Mouse (Mus musculus): ENCODE results near the gene Col27a1. TPM values are rescaled to one million over a fixed set of nuclear protein-coding genes. Genes with fewer than 3 reads are reported as not detected.
A peak's percentile ranks its signal among the peaks of the same experiment; 100 is the strongest.

The Col27a1 gene
- polyA plus RNA-seq, 1 experiment from 2014 or later = 20.5 TPM

DNA sequence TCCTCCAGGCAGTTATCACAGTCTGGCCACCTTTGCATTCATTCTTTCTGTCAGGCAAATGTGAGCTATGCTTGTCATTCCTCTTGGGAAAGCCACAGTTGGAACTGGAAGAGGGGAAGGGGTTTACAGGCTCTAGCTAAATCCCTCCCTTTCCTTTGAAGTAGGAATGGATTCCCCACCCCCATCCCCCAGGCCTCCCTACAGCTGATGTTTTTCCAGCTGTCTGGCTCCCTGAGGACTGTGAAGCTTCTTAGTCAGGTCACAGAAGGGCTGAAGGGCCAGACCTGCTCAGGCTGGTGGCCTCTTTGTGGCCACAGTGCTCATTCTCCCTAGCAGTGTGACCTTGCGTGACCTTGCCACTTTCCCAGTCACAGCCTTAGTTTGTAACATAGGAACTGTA lies 49.1 kb downstream of the Col27a1 start:
- Histone ChIP-seq H3K27ac (no peak overlapping the region), H3K36me3 (peaks cover 80% of the 10 kb centered on the region)
- WGBS = 65% methylated on average over 1 of the region's 1 CpGs

DNA sequence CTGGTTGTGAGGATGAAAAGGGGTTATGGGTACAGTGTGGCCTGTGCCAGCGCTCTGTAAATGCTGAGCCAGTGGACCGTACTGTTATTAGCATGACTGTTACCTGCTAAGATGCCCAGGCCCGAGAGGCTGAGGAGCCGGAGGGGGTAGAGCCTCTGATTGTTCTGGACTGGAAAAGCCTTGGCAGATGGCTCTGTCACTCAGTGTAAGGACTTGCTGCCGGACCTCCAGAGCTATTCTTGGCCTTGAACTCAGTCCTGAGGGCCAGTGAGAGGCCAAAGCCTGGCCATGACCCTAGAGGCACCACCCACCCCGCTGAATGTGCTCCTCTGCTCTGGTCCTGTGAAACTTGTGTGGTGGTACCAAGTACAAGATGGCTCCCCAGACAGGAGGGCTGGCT lies 52.5 kb downstream of the Col27a1 start:
- no peaks in the 10 kb centered on the region for H3K9me3 ChIP-seq
- peaks cover 16% of the 10 kb centered on the region for H3K4me1 ChIP-seq (replicated peaks)
- no peak overlapping the region for H3K4me3 ChIP-seq (replicated peaks)
- no peak overlapping the region for H3K4me2 ChIP-seq
- no peak for ATAC-seq (ENCODE audit: insufficient number of reproducible peaks, insufficient read depth, low FRiP score, low TSS enrichment, low read depth)
- H3K9ac ChIP-seq (replicated peaks) = no peak overlapping the region
- no peak overlapping the region for H3K27ac ChIP-seq
- 91% methylated on average over 6 of the region's 6 CpGs for WGBS
- H3K27me3 ChIP-seq = no peaks in the 10 kb centered on the region
- peaks cover 82% of the 10 kb centered on the region for H3K36me3 ChIP-seq

More for the DNA sequence above, 49.1 kb downstream of the Col27a1 start:
- no peaks in the 10 kb centered on the region for H3K27me3 ChIP-seq
- peaks cover 16% of the 10 kb centered on the region for H3K4me1 ChIP-seq (replicated peaks)
- ATAC-seq (ENCODE audit: insufficient number of reproducible peaks, insufficient read depth, low FRiP score, low TSS enrichment, low read depth) = 0 out of 2 replicates have a peak, but pooled peaks have one; percentile 23
- H3K4me3 ChIP-seq (replicated peaks) = no peak overlapping the region
- no peaks in the 10 kb centered on the region for H3K9me3 ChIP-seq
- H3K4me2 ChIP-seq = no peak overlapping the region
- H3K9ac ChIP-seq (replicated peaks) = no peak overlapping the region

DNA sequence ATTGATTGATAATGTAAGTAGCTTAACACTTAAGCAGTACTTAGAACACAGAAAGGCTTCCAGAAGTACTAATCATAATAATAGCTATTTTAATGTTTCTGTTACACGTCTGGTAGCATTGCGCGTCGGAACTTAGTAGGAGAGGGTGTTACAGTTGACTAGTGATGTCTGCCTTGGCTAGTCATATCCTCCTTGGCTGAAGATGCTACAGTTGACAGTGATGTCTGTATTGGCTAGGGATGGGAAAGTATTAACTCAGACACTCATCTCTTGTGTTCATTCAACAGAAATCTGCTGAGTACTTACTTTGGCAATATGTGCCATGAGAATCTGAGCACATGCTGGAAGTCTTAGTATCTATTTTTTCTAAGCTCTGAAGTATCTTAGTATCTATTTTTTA lies 53.3 kb downstream of the Col27a1 start:
- ATAC-seq (ENCODE audit: insufficient number of reproducible peaks, insufficient read depth, low FRiP score, low TSS enrichment, low read depth) = no peak
- H3K4me1 ChIP-seq (replicated peaks) = peaks cover 12% of the 10 kb centered on the region
- 95% methylated on average over 4 of the region's 4 CpGs for WGBS
- no peak overlapping the region for H3K4me3 ChIP-seq (replicated peaks)
- H3K9me3 ChIP-seq = no peaks in the 10 kb centered on the region
- H3K36me3 ChIP-seq = peaks cover 85% of the 10 kb centered on the region
- no peaks in the 10 kb centered on the region for H3K27me3 ChIP-seq
- no peak overlapping the region for H3K4me2 ChIP-seq
- no peak overlapping the region for H3K9ac ChIP-seq (replicated peaks)
- no peak overlapping the region for H3K27ac ChIP-seq

DNA sequence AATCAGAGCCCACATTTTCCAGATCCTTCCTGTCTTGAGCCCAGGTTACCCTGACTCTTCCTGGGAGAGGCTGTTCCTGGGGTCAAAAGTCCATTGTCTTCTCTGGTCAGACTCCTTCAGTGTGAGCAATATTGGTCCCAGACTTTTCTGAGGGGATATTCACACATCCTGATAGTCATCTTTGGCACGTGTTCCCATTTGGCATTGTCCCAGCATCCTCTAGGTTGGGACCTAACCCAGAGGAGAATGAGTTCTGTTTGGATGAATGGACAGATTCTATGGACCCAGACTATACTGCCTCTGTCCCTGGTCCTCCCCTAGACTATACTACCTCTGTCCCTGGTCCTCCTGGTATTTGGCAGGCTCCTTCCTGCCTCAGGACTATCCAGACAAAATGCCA lies 53.8 kb downstream of the Col27a1 start:
- no peaks in the 10 kb centered on the region for H3K27me3 ChIP-seq
- no peak overlapping the region for H3K27ac ChIP-seq
- WGBS = 81% methylated on average over 1 of the region's 1 CpGs
- H3K4me2 ChIP-seq = no peak overlapping the region
- H3K9ac ChIP-seq (replicated peaks) = no peak overlapping the region
- peaks cover 8% of the 10 kb centered on the region for H3K4me1 ChIP-seq (replicated peaks)
- peaks cover 89% of the 10 kb centered on the region for H3K36me3 ChIP-seq
- no peaks in the 10 kb centered on the region for H3K9me3 ChIP-seq
- H3K4me3 ChIP-seq (replicated peaks) = no peak overlapping the region
- ATAC-seq (ENCODE audit: insufficient number of reproducible peaks, insufficient read depth, low FRiP score, low TSS enrichment, low read depth) = no peak

DNA sequence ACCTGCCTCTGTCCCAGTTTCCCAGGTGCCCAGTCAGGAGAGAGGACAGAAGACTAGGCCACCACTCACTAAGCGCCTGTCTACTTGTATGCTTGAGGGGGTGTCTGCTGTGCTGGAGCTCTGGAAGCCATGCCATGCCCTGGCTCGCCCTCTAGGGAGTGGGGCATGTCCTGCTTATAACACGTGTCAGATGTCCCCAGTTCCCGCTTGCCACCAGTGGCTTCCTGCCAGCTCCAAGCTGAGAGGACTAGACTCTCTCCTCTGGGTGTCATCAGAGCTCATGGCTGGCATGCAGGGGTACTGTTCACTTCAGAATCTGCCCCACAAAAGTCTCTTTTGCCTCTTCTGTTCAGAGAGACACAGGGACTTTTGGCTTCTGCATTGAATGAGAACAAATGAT lies 55.0 kb downstream of the Col27a1 start:
- no peaks in the 10 kb centered on the region for H3K4me1 ChIP-seq (replicated peaks)
- 73% methylated on average over 4 of the region's 4 CpGs for WGBS

DNA sequence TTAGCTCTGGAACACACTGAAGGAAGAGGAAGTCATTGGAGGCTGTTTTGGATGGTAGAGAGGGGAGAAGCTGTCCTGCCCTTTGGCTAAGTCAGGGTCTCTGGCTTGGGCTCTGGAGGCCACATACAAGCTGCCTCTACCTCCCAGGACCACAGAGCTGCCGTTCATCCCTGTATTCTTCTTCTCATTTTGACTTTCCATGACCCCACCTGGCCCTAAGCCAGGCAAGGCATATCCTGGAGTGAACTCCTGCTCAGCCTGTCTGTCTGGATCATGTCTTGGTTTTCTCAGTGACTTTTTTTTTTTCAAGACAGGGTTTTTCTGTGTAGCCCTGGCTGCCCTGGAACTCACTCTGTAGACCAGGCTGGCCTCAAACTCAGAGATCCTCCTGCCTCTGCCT lies 60.7 kb downstream of the Col27a1 start:
- Histone ChIP-seq H3K4me2 (no peak overlapping the region), H3K4me3 (replicated peaks) (no peak overlapping the region), H3K9ac (replicated peaks) (no peak overlapping the region), H3K36me3 (peaks cover 87% of the 10 kb centered on the region), H3K27me3 (no peaks in the 10 kb centered on the region), H3K9me3 (no peaks in the 10 kb centered on the region), H3K4me1 (replicated peaks) (no peaks in the 10 kb centered on the region), H3K27ac (no peak overlapping the region)
- WGBS = 69% methylated on average over 1 of the region's 1 CpGs
- ATAC-seq (ENCODE audit: insufficient number of reproducible peaks, insufficient read depth, low FRiP score, low TSS enrichment, low read depth) = no peak

More for the DNA sequence above, 55.0 kb downstream of the Col27a1 start:
- no peaks in the 10 kb centered on the region for H3K27me3 ChIP-seq
- no peak overlapping the region for H3K4me3 ChIP-seq (replicated peaks)
- no peak for ATAC-seq (ENCODE audit: insufficient number of reproducible peaks, insufficient read depth, low FRiP score, low TSS enrichment, low read depth)
- H3K27ac ChIP-seq = no peak overlapping the region
- H3K9ac ChIP-seq (replicated peaks) = no peak overlapping the region
- H3K9me3 ChIP-seq = no peaks in the 10 kb centered on the region
- H3K4me2 ChIP-seq = no peak overlapping the region
- H3K36me3 ChIP-seq = peaks cover 98% of the 10 kb centered on the region

DNA sequence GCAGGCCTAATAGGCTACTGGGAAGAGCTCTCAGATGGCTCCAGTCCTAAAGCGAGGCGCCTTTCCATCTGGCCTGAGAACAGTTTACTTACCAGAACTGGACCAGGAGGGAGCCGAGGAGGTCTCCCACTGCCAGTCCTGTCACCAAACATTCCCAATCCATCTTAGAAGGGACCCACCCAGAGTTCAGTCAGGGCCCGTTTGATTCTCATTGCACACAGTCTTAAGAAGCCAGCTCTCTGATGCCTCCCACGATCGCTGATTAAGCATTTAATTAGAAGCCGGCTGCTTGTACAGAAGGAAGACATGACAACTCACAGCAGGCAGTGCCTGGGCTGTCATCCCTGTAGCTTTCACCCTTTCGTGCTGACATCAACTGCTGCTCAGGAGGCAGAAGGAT lies 61.4 kb downstream of the Col27a1 start:
- no peaks in the 10 kb centered on the region for H3K9me3 ChIP-seq
- H3K4me2 ChIP-seq = no peak overlapping the region
- no peaks in the 10 kb centered on the region for H3K27me3 ChIP-seq
- H3K4me3 ChIP-seq (replicated peaks) = no peak overlapping the region
- H3K9ac ChIP-seq (replicated peaks) = no peak overlapping the region
- H3K4me1 ChIP-seq (replicated peaks) = no peaks in the 10 kb centered on the region
- H3K27ac ChIP-seq = no peak overlapping the region
- ATAC-seq (ENCODE audit: insufficient number of reproducible peaks, insufficient read depth, low FRiP score, low TSS enrichment, low read depth) = no peak
- 64% methylated on average over 8 of the region's 8 CpGs for WGBS
- peaks cover 82% of the 10 kb centered on the region for H3K36me3 ChIP-seq

DNA sequence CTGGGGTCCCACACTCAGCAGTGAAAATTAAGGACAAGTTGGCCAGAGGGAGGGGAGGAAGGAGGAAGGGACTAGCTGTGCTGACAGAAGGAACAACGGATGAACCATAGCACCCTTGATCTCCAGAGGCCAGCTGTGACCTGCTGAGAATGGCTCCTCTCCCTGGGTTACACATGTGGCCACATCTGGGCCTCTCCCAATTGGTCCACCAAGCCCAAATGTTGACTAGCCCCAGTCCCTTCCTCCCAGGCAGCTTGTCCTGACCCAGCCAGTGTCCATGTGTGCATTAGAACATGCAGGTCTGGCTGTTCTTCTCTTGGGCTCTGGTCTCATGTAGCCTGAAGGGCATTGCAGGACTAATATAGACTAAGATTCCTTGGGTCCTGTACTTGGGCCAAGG lies 62.8 kb downstream of the Col27a1 start:
- H3K9me3 ChIP-seq = no peaks in the 10 kb centered on the region
- peaks cover 82% of the 10 kb centered on the region for H3K36me3 ChIP-seq
- no peak overlapping the region for H3K9ac ChIP-seq (replicated peaks)
- H3K4me1 ChIP-seq (replicated peaks) = no peaks in the 10 kb centered on the region
- H3K27ac ChIP-seq = no peak overlapping the region
- no peak for ATAC-seq (ENCODE audit: insufficient number of reproducible peaks, insufficient read depth, low FRiP score, low TSS enrichment, low read depth)
- no peak overlapping the region for H3K4me3 ChIP-seq (replicated peaks)
- H3K27me3 ChIP-seq = no peaks in the 10 kb centered on the region
- no peak overlapping the region for H3K4me2 ChIP-seq
- 59% methylated on average over 1 of the region's 1 CpGs for WGBS

DNA sequence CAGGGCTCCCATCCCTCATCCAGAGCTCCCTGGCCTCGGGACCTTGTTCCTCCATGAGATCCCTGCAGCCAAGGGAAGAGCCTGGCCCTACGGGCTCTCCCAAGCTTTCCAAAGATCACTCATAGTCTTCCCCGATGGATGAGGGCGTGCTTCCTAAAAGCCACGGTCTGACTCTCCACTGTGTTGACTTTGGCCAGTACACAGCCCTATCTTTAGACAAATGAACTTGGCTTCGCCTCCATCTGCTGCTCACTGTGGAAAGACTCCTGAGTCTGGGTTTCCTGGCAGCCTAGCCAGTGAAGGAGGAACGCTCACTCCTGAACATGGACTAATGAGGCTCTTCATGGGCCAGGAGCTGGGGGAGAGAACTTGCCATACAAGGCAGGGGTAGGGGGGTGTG lies 65.0 kb downstream of the Col27a1 start:
- Histone ChIP-seq H3K27ac (no peak overlapping the region), H3K4me1 (replicated peaks) (no peaks in the 10 kb centered on the region), H3K4me3 (replicated peaks) (no peak overlapping the region), H3K4me2 (no peak overlapping the region), H3K9ac (replicated peaks) (no peak overlapping the region), H3K9me3 (no peaks in the 10 kb centered on the region), H3K36me3 (peaks cover 83% of the 10 kb centered on the region), H3K27me3 (no peaks in the 10 kb centered on the region)
- 90% methylated on average over 7 of the region's 7 CpGs for WGBS
- ATAC-seq (ENCODE audit: insufficient number of reproducible peaks, insufficient read depth, low FRiP score, low TSS enrichment, low read depth) = no peak

DNA sequence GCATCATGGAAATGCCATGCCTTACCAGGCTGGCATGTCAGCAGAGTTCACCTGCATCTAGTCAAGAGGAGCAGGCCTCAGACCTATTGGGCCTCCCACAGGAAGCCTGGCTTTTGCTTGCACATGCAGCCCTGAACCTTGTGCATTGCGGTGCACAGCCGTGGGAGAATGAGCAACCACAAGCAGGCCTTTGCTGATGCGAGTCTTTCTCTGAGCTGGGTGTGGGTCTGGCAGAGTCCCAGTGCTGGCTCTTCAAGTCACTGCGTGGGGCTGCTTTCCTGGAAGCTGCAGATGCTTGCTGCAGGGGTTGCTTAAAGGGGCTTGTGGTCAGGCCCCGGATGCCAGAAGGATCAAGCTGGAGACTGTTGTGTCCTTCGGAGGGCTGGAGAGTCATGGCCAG lies 67.9 kb downstream of the Col27a1 start:
- peaks cover 85% of the 10 kb centered on the region for H3K36me3 ChIP-seq
- no peak overlapping the region for H3K27ac ChIP-seq
- H3K9ac ChIP-seq (replicated peaks) = no peak overlapping the region; the same call in 1 of the 2 replicates
- no peak overlapping the region for H3K4me2 ChIP-seq
- no peaks in the 10 kb centered on the region for H3K27me3 ChIP-seq
- no peaks in the 10 kb centered on the region for H3K4me1 ChIP-seq (replicated peaks)
- no peaks in the 10 kb centered on the region for H3K9me3 ChIP-seq
- no peak for ATAC-seq (ENCODE audit: insufficient number of reproducible peaks, insufficient read depth, low FRiP score, low TSS enrichment, low read depth)
- WGBS = 89% methylated on average over 6 of the region's 6 CpGs
- H3K4me3 ChIP-seq (replicated peaks) = no peak overlapping the region

DNA sequence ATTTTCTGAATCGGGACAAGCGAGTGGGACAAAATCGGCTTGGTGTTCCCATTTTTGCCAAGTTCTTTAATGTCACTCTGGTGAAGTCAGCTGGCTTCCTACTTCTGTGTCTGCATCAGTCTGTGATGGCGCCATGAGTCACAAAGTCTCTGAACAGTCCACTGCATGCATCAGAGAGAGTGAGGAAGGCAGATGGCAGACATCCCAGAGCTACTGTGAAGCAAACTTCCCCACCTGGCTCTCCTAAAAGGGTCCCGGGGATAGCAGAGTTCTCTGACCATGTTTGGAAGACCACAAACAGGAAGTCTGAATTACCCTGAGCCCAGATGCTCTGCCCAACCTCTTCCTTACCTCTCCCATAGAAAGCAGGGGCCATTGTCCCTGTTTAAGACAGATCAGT lies 69.5 kb downstream of the Col27a1 start:
- H3K4me2 ChIP-seq = no peak overlapping the region
- no peaks in the 10 kb centered on the region for H3K4me1 ChIP-seq (replicated peaks)
- no peak overlapping the region for H3K9ac ChIP-seq (replicated peaks)
- no peak overlapping the region for H3K27ac ChIP-seq
- 87% methylated on average over 5 of the region's 5 CpGs for WGBS
- no peaks in the 10 kb centered on the region for H3K9me3 ChIP-seq
- H3K27me3 ChIP-seq = no peaks in the 10 kb centered on the region
- no peak overlapping the region for H3K4me3 ChIP-seq (replicated peaks)
- peaks cover 87% of the 10 kb centered on the region for H3K36me3 ChIP-seq
- ATAC-seq (ENCODE audit: insufficient number of reproducible peaks, insufficient read depth, low FRiP score, low TSS enrichment, low read depth) = no peak

DNA sequence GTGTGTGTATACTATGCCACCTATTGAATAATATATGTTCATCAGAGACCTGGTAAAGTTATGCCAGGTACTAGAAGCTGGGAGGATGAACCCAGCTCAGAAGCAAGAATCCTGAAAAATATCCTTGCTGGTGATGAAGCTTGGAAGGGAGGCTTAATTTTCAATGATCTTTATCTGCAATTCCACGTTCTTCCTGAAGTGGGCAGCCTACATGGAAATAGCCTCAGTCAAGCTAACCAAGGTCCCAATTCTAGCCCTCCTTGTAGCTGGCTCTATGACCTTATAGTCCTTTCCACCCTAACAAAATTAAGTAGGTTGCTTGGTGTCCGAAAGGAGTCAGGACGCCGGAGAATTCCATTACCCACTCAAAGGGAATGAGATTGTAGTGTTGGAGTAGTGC lies 72.2 kb downstream of the Col27a1 start:
- no peak overlapping the region for H3K9ac ChIP-seq (replicated peaks)

More for the DNA sequence above, 72.2 kb downstream of the Col27a1 start:
- Histone ChIP-seq H3K9me3 (no peaks in the 10 kb centered on the region), H3K4me3 (replicated peaks) (no peak overlapping the region), H3K4me1 (replicated peaks) (peaks cover 16% of the 10 kb centered on the region), H3K27ac (no peak overlapping the region), H3K4me2 (no peak overlapping the region), H3K27me3 (no peaks in the 10 kb centered on the region), H3K36me3 (peaks cover 86% of the 10 kb centered on the region)
- ATAC-seq (ENCODE audit: insufficient number of reproducible peaks, insufficient read depth, low FRiP score, low TSS enrichment, low read depth) = no peak
- 87% methylated on average over 4 of the region's 4 CpGs for WGBS

Data from limb, embryonic 12.5 days (tissue).